Mouse (Mus musculus) C2C12 (cell line): ENCODE data around the gene Gdf2.

Experiments used
- CTCF ChIP-seq: IDR thresholded peaks from one replicate; pipeline ENCODE4 v1.5.1; 2011; ENCODE audit not compliant: control insufficient read depth, insufficient read depth, insufficient read length
- USF1 ChIP-seq: IDR thresholded peaks from one replicate; pipeline ENCODE4 v1.6.1; 2011; ENCODE audit warnings: low read depth, mild to moderate bottlenecking, control low read depth, moderate library complexity

- TF ChIP-seq USF1 = no peak
- no peak for TF ChIP-seq CTCF
Observed at GRCm38 (mm10) chr14:33993521-33994289, 52.9 kb downstream of the Gdf2 start.
